Mouse (Mus musculus) bone marrow macrophage, adult 2 months (primary cell): ENCODE measurements around the gene Flt3.

ENCODE experiments used
- CTCF ChIP-seq: IDR thresholded peaks from 2 replicates; pipeline ENCODE4 v1.5.1; 2012; ENCODE audit warnings: low read depth, mild to moderate bottlenecking, low read length, moderate library complexity
- POLR2A ChIP-seq: IDR thresholded peaks from 2 replicates; pipeline ENCODE4 v1.6.1; 2012; ENCODE audit warnings: mild to moderate bottlenecking, low read depth, low read length, borderline replicate concordance

DNA sequence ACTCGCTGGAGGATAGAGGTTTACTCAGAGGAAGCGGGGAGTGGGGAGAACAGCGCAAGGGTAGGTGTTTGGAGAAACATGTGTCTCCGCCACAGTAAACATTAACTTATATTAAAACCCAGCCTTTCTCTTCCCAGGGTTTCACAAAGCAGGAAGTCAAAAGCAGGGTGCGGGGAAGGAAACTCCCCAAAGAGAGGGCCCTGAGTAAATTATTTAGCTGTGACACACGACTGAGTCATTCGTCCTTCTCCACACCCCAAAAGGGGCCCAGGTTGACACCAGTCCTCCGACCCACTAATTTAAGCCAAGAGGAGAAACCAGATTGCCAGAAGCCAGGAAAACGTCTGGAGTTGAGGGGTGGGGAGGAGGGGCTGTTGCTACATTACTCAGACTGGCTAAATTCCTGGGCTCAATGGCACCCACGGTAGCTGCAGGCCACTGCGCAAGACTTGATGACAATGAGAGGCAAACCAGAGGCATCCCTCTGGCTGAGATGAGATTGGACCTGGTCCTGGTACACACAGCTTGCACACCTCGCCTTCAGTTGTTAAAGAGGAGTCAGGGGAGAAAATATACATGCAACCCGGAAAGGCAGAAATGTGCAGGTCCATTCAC lies 107.7 kb downstream of the Flt3 start:
- TF ChIP-seq CTCF (no peak), POLR2A (no peak)
